Mouse (Mus musculus) A20 (cell line): ENCODE results near the gene Teddm3.
A peak's percentile ranks its signal among the peaks of the same experiment; 100 is the strongest.
"Not testable (repeated sequence)": the region's sequence is repeated elsewhere in the genome, so short reads cannot be mapped to it uniquely, and the experiment has no call there.

ENCODE experiments used
- DNase-seq: peaks from one replicate; pipeline ENCODE4 v3.0.0-alpha.2; 2011; ENCODE audit warnings: low read depth, low spot score

Teddm3 gene

DNA sequence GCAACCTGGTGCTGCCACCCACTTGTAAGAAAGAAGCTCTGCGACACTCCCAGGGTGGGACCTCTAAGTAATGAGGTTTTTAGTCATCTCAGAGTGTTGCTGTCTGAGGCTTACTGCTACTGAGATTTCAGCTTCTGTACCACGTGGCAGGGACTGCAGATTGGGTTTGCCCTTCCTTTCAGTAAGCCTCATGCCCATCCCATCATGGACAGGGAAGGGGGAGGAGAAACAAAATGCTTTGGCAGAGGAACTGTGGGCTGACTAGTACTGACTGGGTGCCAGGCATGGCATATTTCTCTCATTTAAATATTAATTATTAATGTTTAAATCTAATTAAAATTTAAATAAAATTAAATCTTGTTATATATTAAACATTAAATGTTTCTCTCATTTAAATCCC, at the start of gene Teddm3:
TSS of gene Teddm3 (minus strand) at position 101 of the 400 bp plus-strand sequence.
- not testable (repeated sequence) for DNase-seq

DNA sequence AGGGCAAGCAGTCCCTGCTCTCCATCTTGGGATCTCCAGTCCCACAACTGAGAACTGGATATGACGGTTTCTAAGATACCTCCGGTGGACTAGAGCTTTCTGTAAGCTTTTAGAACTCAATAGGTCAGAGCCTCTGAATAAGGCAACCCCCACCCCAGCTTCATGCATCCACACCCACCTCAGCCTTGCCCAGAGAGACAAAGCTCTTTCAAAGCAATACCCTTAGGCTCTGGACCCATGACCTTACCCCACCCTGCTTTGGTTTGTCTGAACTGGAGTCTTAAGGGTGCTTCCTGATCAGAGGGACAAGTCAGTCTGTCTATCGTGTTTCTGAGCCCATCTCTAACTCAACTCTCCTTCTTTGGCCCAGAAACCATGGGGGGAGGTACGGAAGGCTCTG, 48.9 kb upstream of the Teddm3 start:
- DNase-seq, result no peak

DNA sequence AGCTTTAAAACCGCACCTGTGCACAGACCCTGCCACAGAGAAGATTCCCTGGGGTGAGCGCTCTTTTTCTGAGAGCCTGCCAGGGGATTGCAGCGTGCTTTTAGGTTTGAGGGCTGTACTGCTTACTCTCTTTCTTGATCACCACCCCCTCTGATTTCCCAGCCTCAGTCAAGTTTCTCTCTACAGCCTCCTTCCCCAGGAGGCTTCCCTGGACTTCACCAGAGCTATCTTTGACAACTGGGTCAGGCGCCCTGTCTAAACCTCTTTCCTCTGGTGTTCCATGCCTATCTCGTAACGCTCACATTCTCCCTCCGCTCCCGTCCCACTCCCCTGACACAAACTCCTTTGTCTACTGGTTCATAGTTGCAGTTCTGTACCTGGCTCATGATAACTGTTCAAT, 45.6 kb upstream of the Teddm3 start:
- no peak for DNase-seq

DNA sequence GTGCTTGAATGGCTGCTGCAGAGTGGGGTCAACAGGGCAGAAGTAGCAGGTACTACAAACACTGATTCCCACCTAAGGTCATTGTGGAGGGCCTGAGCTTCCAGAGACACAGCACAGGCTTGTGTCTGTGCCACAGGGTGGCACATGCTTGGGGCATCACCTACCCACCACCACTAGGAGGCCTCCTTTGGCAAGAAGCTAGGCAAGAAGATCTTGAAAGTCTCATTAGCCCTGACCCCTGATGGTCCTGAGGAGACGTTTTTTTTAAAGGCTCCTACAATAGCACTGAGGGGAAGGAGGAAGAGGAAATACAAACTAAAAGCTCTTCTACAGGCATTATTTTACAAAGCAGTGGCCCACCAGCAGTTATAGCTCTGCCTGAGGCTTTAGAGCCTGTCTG, 44.7 kb upstream of the Teddm3 start:
- DNase-seq, result peak; percentile 70

DNA sequence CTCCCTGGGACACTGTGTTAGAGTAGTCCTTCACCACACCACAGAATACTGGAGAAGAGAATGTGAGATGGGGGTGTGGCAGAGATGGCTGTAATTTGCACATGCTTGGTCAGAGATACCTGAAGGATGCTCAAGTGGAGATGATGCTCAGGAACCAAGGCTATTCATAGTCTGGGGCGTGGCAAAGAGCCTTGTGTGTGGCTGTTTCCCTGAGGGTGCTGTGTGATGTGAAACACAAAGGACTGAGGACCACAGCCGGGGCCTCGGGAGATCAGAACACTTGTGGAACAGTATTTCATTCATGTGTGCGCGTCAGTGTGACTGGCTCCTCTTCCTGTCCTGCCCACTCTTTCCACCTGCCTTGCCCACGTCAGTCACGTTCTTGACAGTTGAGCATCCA, 44.2 kb upstream of the Teddm3 start:
- no peak for DNase-seq

DNA sequence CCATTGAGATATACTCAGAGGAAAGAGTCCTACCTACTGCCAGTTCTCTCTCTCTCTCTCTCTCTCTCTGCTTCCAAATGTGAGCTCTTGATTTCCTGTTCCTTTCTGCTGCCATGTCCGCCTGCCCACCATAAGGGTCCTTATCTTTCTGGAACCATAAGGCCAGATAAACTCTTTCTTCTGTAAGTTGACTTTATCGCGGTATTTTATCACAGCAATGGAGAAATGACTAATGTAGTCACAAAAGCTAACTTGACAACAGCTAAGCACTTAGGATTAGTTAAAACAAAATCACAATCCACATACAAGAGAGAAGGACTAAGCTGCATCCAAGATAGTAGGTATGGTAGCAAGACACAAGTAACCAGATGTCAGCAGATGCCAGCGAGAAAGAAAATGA, 43.7 kb upstream of the Teddm3 start:
- DNase-seq, result no peak

DNA sequence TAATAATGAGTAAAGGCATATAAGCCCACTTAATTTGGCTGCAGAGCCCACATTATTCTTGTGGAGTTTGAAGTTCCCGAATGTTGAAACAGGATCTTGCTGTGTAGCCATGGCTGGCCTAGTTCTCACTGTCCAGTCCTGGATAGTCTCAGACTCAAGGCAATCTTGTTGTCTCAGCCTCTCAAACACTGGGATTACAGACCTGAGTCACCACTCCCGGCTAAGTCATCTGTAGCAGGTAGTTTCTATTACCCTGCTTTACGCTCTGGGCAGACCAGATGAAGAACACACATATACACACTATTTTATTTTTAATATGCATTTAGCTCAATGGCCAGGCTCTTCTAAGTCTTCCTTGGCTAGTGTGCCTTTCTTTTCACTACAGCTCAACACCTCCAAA, 42.8 kb upstream of the Teddm3 start:
- DNase-seq, result no peak

DNA sequence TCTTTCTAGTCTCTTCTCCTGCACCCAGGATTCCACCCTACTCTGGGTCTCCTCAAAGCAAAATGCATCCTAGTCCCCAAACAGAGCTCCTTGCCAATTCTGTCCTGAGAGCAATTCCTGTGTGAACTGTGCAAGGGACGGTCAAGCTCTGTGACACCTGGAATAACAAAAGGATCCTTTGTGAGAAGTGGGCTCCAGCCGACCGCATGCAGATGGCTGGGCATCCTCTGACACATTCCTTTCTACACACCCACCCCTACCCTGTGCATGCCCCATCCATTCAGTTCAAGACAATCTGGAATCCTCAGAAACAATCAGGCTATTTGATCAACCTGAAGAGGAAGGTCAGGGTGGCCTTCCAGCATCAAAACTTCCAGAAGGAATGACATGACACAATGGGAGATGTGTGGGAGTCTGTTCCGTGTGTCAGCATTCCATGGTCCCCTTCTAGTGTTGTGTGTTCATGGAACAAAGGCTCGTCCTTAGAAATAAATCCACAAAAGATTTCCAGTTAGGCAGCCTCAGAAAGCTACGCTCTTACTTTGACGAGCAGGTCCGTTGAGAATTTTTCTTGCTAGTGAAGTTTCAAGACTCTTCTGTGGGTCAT, 41.6 kb upstream of the Teddm3 start:
- no peak for DNase-seq

DNA sequence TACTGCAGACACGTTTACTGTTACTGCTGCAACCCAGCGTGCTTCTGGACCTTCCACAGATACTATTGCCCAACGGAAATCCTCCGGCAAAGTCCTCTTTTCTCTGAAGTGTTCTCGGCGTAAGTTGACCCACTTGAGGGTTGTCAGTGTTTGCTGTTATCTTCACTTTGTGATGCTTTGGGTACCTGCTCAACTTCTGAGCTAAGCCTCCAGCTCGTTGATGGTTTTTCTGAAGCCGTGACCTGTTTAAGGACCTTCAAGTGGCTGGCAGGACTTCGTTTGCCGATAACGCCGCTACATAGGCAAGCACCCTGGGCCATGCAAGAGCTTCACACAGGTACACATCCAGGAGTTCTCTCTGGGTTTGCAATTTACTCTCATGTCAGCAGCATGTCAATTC, 40.4 kb upstream of the Teddm3 start:
- DNase-seq, result no peak

DNA sequence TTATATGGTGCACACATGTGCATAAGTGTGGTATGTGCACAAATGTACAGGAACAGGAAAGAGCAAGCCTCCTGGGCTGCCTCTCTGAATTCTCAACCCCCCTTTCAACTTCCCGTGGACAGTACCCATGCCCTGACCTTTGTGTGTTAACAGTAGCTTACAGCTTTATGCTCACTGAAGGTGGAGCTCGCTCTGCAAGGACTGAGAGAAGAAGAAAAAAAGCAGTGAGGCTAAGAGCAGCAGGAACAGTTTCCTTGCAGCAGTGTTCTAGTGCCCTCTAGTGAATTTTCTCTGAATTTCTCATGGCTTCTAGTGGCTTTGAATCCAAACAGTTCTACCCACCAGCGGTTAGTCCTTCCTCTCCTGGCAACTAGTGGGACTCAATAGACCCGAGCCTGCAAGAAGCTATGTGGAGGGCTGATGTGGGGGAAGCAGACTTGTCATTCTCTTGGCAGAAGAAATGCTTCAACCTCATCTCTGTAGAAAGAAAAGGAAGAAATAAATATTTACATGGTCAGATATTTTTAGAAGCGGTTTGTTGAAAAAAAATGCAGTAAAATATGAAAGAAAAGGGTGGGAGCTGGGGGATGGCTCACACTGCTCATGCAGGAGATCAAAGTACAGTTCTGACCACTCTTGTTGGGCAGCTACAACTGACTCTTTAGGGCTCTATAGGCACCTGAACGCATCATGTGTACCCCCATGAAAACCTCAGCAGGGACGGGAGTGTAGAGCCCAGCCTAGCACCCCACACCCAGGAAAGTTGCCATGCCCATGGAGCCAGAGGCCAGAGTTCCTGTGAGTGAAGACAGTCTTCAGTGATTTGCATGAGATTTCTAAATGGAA, 38.9 kb upstream of the Teddm3 start:
- peak; percentile 63 for DNase-seq

DNA sequence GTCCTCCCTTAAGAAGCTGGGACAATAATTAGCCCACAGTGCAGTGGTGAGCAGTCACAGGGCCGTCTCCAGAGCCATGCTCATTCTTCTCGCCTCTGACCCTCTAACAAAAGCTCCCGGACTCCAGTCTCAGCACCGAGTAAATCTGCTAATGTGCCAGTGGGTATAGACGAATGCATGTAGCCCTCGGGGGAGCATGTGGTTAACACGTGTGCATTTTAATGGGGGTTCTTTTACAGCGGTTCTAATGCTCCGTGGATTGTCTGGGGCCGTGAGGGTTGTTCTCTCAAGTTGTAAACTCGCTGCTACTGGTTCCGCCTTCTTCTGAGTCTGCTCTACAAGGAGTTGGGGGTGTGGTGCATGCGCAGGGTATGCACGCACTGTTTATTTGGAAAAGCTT, 37.8 kb upstream of the Teddm3 start:
- DNase-seq, result no peak

DNA sequence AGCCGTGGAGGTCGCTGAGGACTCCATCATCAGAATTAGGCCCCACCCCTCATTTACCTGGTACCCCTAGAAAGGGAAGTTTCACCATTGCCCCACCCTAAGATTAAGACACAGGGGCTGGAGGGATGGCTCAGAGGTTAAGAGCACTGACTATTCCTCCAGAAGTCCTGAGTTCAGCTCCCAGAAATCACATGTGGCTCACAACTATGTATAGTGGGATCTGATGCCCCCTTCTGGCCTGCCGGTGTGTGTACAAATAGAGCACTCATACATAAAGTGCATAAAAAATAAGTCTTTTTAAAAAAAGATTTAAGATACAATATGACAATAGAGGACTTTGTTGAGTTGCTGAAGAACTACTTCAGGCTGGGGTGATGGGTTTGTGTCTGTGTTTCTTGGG, 34.5 kb upstream of the Teddm3 start:
- DNase-seq, result peak; percentile 14

DNA sequence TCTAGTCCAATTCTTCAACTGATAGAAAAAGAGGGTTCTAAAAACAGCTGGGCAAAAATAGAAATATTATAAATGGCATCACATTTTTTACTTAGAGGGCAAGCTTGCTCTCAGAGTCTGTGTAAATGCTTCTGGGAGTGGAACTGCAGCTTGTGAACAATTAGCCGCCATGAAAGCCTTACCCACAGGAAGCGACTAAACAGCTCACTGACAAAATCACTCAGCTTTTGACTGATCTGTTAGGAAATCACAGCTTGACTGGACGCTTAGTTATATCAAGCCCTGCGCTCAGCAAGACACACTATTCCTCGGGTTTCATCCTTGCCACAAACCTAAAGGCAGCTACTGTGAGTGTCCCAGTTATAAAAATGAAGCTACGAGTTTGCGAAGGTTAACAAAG, 33.8 kb upstream of the Teddm3 start:
- no peak for DNase-seq

DNA sequence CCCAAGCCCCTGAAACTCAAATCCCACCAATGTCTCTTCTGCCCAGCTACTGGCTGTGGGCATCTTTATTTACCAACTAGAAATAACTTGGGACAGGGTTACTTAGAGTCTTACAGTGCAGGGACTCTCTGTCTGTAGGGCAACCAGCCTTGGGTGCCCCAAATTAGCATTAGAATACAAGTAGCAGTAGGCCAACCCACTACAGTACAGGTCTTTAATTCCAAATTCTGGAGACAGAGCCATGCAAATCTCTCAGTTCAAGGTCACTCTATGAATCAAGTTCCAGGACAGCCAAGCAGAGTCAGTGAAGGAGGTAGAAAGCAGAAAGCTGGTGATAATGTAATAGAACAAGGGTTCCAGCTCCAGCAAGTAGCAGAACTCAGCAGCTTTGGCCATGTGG, 30.9 kb upstream of the Teddm3 start:
- no peak for DNase-seq

DNA sequence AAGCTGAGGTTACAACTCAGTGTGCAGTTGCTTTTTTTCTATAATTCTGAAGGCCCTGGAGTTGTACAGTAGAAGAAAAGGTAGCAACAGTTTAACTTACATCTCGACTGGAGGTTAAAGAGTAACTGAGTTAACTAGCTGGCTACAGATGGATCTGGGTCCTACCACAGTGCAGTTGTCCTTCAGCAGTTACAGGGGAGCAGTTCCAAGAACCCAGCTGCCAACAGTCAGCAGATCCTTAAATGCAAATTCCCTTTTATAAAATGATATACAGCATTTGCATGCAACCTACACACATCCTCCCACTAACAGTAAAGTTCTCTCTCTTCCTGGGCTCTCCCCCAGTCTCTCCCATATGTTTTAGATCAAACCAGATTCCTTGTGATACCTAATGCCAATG, 28.3 kb upstream of the Teddm3 start:
- no peak for DNase-seq

DNA sequence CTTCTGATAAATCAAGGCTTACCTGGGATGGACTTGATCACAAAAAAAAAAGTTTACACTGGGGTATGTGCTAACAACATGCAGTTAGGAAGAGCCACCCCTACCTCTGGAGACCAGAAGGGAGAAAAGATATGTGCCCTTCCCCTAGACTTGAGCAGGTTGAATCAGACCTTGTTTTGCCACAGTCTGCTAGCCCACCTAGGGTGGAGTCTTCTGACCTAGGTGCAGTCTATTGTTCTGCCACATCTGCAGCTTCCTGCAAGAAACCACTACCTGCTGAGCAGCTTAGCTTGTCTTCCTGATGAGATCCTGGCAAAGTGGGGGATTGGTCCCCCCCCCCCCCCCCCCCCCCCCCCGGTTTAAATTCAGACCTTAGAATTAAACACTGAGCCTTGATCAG, 21.4 kb upstream of the Teddm3 start:
- DNase-seq, result no peak

DNA sequence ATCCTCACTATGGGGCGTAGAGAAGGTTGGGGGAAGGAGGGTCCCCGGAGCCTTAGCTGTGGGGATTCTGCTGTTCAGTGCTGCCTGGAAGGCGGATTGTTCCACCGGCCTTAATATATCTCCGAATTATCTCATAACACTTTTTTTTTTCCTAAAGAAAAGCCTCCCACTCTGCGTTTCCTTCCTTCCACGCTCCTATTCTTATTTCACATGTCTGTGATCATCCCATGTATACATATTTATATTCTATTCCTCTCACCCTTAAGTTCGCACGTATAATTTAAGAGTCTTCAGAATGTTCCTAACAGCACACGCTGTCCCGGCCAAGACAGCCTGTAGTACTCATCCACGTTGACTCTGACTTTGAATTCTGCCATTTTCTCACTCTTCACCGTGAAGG, 14.9 kb upstream of the Teddm3 start:
- DNase-seq, result no peak

DNA sequence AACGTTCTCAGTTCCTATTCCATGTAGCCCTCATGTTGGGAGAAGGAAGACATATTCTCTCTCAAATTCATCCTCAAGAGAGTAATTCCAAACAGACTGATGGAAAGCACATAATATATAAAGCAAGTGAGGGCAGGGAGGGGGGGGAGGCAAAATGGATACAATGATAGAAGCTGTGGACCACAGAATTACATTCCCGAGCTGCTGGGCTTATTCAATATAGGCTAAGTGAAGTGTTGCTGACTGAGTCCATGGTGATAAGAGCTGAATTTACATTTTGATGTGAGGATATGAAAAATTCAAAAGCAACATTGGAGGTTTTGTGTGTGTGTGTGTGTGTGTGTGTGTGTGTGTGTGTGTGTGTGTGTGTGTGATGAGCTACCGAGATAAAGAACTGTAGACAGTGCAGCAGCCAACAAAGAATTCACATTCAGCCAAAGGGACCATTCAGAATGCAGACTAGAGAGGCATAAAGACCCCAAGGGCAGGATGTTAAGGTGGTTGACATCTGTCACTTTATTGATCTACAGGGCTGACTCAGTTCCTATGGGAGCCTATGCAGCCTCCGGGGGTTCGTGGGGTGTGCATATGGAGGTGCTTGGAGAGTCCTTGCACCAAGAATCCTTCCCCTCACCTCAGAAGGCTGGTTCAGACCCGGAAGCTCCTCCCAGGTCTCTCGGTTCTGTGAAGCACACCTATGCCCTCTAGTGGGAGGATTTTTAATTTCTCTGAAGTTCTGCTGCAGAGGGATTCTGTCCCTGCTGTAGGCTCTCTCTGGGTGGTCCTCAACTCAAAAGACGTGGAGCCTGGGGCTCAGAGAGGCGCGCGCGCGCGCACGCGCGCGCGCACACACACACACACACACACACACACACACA, 11.8 kb upstream of the Teddm3 start:
- peak; percentile 12 for DNase-seq

DNA sequence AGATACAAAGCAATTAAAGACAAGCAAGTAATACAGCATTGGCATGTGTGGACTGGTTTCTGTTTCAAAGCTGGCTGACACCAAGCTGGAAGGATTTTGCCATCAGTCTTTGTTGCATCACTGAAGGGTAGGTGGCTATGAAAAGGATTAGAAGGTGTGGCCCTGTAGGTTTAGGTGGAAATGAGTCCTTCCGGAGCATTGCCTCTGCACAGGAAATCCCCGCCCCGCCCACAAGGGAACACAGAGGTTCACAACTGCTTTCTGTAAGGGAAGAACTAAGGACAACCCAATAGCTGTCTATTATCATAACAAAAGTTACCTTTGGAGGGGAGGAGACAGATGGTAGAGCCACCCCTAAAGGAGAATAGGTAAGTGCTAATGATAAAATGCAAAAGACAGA, 9.6 kb upstream of the Teddm3 start:
- not testable (repeated sequence) for DNase-seq

DNA sequence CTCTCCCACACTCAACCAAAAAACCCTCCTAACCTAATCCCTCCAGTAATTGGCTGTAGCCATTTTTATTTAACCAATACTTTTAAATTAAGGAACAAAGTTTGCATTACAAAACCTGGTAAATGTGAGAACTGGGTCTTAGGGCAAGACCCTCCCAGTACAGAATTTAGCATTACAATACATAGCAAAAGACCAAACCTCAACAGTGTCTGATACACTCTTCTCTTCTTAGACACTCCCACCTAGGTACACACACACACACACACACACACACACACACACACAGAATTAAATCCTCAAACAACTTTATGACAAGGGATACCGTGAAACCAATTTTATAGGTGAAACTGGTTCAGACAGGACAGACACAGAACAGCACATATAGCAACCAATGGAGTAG, 5.4 kb upstream of the Teddm3 start:
- not testable (repeated sequence) for DNase-seq

DNA sequence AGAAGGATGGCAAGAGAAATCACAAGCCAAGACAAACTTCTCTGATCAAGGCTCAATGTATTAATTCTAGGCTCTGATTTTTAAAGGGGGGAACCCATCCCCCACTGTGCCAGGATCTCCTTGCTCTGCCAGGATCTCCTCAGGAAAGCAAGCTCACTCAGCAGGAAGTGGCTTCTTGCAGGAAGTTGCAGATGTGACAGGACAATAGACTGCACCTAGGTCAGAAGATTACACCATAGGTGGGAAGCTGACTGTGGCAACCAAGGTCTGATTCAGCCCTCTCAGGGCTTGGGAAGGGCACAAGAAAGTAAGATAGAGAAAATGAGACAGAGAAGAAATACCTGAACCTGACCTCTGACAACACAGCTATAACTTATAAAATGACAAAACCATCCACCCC, 2.5 kb upstream of the Teddm3 start:
- not testable (repeated sequence) for DNase-seq

DNA sequence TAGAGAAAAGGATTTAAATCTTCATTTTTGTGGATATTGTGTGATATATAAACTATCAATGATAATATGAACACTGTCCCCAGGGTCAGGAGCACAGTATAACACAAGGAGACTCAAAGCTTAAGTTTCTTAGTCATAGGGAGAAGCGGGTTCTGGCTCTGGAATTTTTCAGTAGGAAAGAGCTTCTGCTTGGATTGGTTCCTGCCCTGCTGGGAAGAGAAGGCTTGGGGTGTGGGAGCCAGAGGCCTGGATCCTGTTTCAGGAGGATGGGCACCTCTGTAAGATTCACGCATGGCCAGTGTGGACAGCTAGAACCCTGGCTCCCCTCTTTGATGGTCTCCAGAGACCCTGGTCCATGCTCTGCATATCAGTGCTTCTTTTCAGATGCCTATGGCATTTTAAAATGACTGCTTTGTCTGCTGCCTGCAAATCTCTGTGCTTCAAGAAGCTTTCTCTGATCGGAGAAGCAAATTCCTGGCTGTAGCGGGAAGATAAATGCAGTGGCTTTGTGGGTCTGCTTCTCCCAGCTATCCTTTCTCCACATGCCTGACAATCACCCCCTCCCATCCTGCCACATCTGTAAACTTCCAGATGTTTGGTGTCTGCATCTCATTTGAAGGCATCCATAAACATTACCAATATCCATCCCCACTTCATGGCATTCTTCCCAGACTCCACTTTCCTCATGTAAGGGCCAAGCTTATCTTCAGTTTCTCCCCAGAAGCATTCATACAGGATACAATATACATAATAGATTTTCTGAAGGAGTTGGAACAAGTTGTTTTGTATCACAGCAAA, 2.0 kb downstream of the Teddm3 start:
- no peak for DNase-seq
